Mouse (Mus musculus) hindbrain, embryonic 14.5 days (tissue): ENCODE data around the gene Dhcr24. TPM values are rescaled to one million over a fixed set of nuclear protein-coding genes. Genes with fewer than 3 reads are reported as not detected.

ENCODE experiments used
- ATAC-seq: fragments of 200-750 bp; cut with Nextera tagmentation; 2 replicates; pipeline ENCODE4 v1.8.0; 2017; ENCODE audit warnings: moderate number of reproducible peaks, mild to moderate bottlenecking, moderate TSS enrichment, moderate library complexity; ENCODE audit not compliant: low FRiP score
- DNase-seq: peaks from one replicate; pipeline ENCODE4 v3.0.0-alpha.2; 2015; ENCODE audit warnings: low spot score
- H3K27ac ChIP-seq: fragments of 300-500 bp; sonication (generic); 2 replicates; pipeline ENCODE4 v1.5.1; 2014; ENCODE audit warnings: mild to moderate bottlenecking, moderate library complexity
- H3K27me3 ChIP-seq: fragments of 300-500 bp; sonication (generic); 2 replicates; pipeline ENCODE4 v1.6.1; 2014; ENCODE audit warnings: mild to moderate bottlenecking, low read length, mixed read lengths; ENCODE audit not compliant: control insufficient read depth, insufficient read depth
- H3K36me3 ChIP-seq: fragments of 300-500 bp; sonication (generic); replicated peaks from 2 replicates; pipeline ENCODE4 v1.6.1; 2014; ENCODE audit not compliant: control insufficient read depth, insufficient read depth
- H3K4me1 ChIP-seq: fragments of 300-500 bp; sonication (generic); replicated peaks from 2 replicates; pipeline ENCODE4 v1.6.1; 2014; ENCODE audit warnings: antibody characterized with exemption, low read length, mixed read lengths; ENCODE audit not compliant: control insufficient read depth, insufficient read depth
- H3K4me2 ChIP-seq: fragments of 300-500 bp; sonication (generic); replicated peaks from 2 replicates; pipeline ENCODE4 v1.6.1; 2014; ENCODE audit warnings: mild to moderate bottlenecking, moderate library complexity
- H3K4me3 ChIP-seq: fragments of 300-500 bp; sonication (generic); replicated peaks from 2 replicates; pipeline ENCODE4 v1.5.1; 2014; ENCODE audit warnings: mild to moderate bottlenecking, low read length
- H3K9ac ChIP-seq: fragments of 300-500 bp; sonication (generic); 2 replicates; pipeline ENCODE4 v1.6.1; 2014
- H3K9me3 ChIP-seq: fragments of 300-500 bp; sonication (generic); 2 replicates; pipeline ENCODE4 v1.6.1; 2016; ENCODE audit warnings: low read length; ENCODE audit not compliant: control insufficient read depth
- WGBS: fragments of 180-500 bp; shearing (Covaris S2); extraction: QIAGEN DNeasy Blood & Tissue Kit; methylation state at CpG from one replicate; pipeline ENCODE4 v1.1.7; 2014; 5-methylcytosine and 5-hydroxymethylcytosine counted together
- polyA plus RNA-seq: library from polyadenylated mRNA; unstranded; fragments of >200 nt; fragmentation: Nextera tagmentation; extraction: Ambion mirVana; gene quantifications from 2 replicates; pipeline ENCODE4 v1.2.1, GENCODE M21; 2014

Dhcr24 gene
- polyA plus RNA-seq, 1 experiment from 2014 or later, result 25.7 TPM

DNA sequence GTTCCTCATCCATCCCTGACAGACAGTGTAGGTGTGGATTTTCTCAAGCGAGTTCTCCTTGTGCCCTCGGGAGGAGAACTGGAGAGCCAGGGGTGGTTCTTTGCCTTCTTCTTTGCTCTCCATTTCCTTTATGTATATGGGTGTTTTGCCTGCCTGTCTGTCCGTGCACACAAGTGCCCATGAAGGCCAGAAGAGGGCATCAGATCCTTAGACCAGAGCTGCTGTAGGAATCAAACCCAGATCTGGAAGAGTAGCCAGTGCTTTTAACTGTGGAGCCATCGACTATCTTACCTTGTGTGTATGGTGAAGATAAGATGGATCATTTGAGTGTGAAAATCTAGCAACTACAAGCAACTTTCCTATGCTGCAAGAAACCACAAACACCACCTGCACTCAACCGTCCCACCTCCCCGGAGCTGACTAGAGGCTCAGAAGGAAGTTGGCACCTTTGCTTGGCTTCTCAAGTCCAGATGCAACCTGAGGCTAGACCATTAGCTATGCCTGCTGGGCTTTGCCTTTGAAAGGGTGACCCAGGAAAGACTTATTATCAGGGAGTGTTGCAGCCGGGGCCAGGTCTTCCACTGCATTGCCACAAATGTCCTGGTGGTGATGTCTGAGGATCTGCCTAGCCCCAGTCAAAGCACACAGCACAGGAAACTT, 27.3 kb upstream of the Dhcr24 start:
- H3K36me3 ChIP-seq, result no peaks in the 10 kb centered on the region
- H3K4me1 ChIP-seq, result no peaks in the 10 kb centered on the region
- no peak overlapping the region for H3K4me3 ChIP-seq
- no peak overlapping the region for H3K27ac ChIP-seq
- H3K27me3 ChIP-seq, result no peaks in the 10 kb centered on the region; the same call in 1 of the 2 replicates
- ATAC-seq (no peak), DNase-seq (no peak)
- H3K9me3 ChIP-seq, result no peaks in the 10 kb centered on the region
- no peak overlapping the region for H3K9ac ChIP-seq
- H3K4me2 ChIP-seq, result no peak overlapping the region
- WGBS, result 66% methylated on average over 7 of the region's 7 CpGs

DNA sequence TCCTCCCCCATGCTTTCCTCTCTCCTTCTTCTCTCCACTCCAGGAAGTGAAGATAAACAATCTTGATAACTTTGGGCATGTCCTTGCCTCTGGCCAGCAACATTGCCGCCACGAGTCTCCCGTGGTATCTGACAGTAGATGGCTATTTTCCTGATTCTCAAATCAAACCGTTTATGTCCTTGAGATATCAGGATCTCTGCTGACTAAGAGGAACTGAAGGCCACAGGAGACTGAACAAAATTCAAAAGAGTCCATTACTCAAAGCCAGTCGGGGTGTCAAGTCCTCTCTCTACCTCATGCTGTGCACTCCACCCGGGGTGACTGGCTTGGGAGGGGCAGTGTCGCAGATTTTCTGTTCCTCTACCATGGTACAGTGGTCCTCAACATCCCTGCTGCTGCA, 26.6 kb upstream of the Dhcr24 start:
- H3K9ac ChIP-seq, result no peak overlapping the region
- H3K27me3 ChIP-seq, result no peaks in the 10 kb centered on the region; the same call in 1 of the 2 replicates
- no peak for DNase-seq
- H3K27ac ChIP-seq, result no peak overlapping the region
- ATAC-seq, result no peak
- H3K4me3 ChIP-seq, result no peak overlapping the region
- no peaks in the 10 kb centered on the region for H3K4me1 ChIP-seq
- no peak overlapping the region for H3K4me2 ChIP-seq
- no peaks in the 10 kb centered on the region for H3K36me3 ChIP-seq
- 60% methylated on average over 7 of the region's 7 CpGs for WGBS
- H3K9me3 ChIP-seq, result no peaks in the 10 kb centered on the region

DNA sequence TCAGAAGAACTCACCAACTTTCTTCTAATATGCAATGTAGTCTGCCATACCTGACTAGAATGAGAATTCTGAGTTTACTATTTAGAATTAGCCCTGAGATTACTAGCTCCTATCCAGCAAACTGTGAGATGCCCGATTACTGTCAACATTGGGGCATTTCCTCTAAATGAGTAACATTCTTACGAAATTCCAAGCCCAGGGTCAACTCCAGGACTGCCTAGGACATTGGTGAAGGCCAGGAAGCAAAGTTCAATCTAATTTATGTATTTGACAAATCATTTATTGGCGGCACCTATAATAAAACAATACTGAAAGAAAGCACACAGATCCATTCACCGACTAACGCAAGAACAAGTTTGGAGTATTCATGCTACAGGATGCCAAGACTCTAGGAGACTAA, 21.1 kb upstream of the Dhcr24 start:
- H3K9me3 ChIP-seq, result no peaks in the 10 kb centered on the region
- H3K4me1 ChIP-seq, result no peaks in the 10 kb centered on the region
- H3K9ac ChIP-seq, result no peak overlapping the region
- 94% methylated on average over 5 of the region's 5 CpGs for WGBS
- no peak for ATAC-seq
- DNase-seq, result no peak
- H3K36me3 ChIP-seq, result no peaks in the 10 kb centered on the region
- H3K27me3 ChIP-seq, result no peaks in the 10 kb centered on the region
- no peak overlapping the region for H3K27ac ChIP-seq
- no peak overlapping the region for H3K4me3 ChIP-seq
- no peak overlapping the region for H3K4me2 ChIP-seq

DNA sequence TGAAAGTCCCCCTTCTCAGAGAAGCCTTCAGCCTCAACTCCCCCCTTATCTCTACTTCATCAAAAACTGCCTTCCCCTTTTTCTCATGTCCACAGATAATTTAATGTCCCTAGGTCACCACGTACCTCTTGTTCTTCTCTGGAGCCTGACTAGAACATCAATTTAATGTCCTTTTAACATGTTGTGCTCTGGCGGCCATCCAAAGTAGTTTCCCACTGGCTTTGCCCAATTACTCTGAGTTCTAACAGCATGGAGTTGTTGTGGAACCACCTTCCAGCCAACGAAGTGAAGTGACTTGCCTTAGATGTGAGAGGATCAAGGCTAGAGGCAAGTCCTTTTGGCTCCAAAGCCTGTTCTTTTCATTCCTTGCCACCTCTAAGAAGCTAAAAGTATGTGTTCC, 19.3 kb upstream of the Dhcr24 start:
- no peak overlapping the region for H3K27ac ChIP-seq
- no peak overlapping the region for H3K9ac ChIP-seq
- H3K9me3 ChIP-seq, result no peaks in the 10 kb centered on the region
- ATAC-seq (no peak), DNase-seq (no peak)
- WGBS, result 62% methylated on average over 3 of the region's 3 CpGs
- H3K4me2 ChIP-seq, result no peak overlapping the region
- H3K27me3 ChIP-seq, result no peaks in the 10 kb centered on the region
- H3K4me3 ChIP-seq, result no peak overlapping the region
- H3K4me1 ChIP-seq, result no peaks in the 10 kb centered on the region
- H3K36me3 ChIP-seq, result no peaks in the 10 kb centered on the region

DNA sequence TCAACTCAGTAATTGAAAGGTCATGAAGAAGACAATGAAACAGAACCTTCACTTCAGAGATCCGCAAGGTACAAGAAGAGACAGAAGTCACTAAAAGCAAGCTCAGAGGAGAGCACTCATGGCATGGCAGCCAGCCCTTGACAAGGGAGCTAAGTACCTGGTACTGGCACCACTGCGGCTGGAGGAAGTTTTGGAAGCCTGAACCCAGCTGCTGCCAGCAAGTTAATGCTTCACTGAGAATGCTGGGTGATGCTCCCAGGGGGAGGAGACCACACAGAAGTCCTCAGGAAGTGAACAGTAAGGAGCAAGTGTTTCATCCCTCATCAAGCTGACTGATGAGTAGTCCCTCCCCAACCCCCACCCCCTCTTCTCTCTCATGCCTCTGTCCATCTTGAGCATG, 18.6 kb upstream of the Dhcr24 start:
- no peak overlapping the region for H3K4me3 ChIP-seq
- H3K9me3 ChIP-seq, result no peaks in the 10 kb centered on the region
- H3K4me1 ChIP-seq, result no peaks in the 10 kb centered on the region
- H3K27ac ChIP-seq, result no peak overlapping the region
- H3K27me3 ChIP-seq, result no peaks in the 10 kb centered on the region
- DNase-seq (no peak), ATAC-seq (no peak)
- H3K36me3 ChIP-seq, result no peaks in the 10 kb centered on the region
- 93% methylated on average over 2 of the region's 2 CpGs for WGBS
- H3K9ac ChIP-seq, result no peak overlapping the region
- no peak overlapping the region for H3K4me2 ChIP-seq

DNA sequence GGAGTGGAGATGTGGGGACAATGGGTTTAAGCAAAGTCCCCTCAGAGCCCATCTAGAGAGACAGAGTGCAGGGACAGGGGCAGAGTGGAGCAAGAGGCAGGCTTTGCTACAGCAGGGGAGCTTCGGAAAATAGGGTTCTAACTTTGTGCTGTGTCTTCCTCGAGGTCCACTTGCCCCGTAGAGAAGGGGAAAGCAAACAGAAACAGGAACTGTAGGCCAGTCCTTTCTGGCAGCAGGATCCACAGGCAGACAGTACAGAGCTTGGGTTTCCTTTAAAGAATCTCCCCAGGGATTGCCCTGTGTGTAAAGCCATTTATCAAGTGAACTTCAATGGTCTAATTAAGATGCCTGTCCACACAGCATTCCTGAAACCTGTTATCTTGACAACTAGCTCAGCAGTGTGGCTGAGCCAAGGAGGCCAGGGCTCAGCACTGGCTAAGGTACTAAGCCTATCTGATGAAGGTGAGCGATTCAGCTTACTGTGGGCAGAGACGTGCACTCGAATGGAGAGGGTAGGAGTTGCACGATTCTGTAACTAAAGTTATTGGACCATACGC, 14.9 kb upstream of the Dhcr24 start:
- no peaks in the 10 kb centered on the region for H3K4me1 ChIP-seq
- no peak overlapping the region for H3K27ac ChIP-seq
- ATAC-seq, result no peak
- no peaks in the 10 kb centered on the region for H3K36me3 ChIP-seq
- no peaks in the 10 kb centered on the region for H3K27me3 ChIP-seq
- no peak overlapping the region for H3K9ac ChIP-seq
- DNase-seq, result no peak
- 52% methylated on average over 8 of the region's 8 CpGs for WGBS
- H3K4me2 ChIP-seq, result no peak overlapping the region
- H3K9me3 ChIP-seq, result no peaks in the 10 kb centered on the region
- H3K4me3 ChIP-seq, result no peak overlapping the region

DNA sequence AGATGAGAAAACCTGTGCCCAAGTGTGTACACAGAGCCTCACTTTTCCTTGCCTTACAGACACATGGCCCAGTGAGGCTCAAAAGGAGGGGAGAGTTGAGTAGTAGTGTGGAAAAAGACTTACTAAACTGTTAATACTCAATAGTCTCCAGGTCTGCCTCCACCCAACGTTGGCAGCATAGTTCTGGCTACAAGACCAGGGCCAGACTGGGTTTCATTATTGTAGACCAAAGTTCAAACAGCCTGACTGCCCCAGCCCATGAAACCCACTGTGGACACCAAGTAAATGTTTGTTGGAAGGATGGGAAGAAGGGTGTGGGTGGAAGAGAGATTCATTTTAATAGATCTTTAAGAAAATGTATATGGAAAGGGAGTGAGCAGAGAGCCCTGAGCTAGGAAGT, 13.9 kb upstream of the Dhcr24 start:
- no peak overlapping the region for H3K9ac ChIP-seq
- no peaks in the 10 kb centered on the region for H3K27me3 ChIP-seq
- WGBS, result 91% methylated on average over 1 of the region's 1 CpGs
- no peaks in the 10 kb centered on the region for H3K9me3 ChIP-seq
- DNase-seq (no peak), ATAC-seq (no peak)
- H3K36me3 ChIP-seq, result no peaks in the 10 kb centered on the region
- no peak overlapping the region for H3K4me2 ChIP-seq
- H3K27ac ChIP-seq, result no peak overlapping the region
- H3K4me1 ChIP-seq, result no peaks in the 10 kb centered on the region
- H3K4me3 ChIP-seq, result no peak overlapping the region

DNA sequence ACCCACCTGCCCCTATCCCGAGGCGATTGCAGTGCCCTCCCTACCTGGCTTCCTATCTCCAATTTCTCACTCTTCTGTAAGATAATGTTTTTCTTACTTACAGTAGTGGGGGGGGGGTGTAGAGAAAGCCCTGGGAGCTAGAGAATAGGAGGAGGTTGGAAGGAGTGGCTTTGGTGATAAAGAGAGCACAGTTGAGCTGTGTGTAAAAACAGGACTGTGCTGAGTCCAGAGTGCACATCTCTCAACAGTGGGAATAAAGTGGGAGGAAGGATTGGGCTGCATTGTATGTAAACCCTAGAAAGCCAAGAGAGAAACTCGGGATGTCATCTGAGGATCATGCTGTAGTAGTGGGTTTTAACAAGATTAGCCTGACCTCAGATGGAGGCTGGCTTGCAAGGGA, 12.7 kb upstream of the Dhcr24 start:
- Histone ChIP-seq H3K27me3 (no peaks in the 10 kb centered on the region), H3K27ac (no peak overlapping the region), H3K4me2 (no peak overlapping the region), H3K9me3 (no peaks in the 10 kb centered on the region), H3K4me1 (no peaks in the 10 kb centered on the region), H3K36me3 (no peaks in the 10 kb centered on the region), H3K4me3 (no peak overlapping the region), H3K9ac (no peak overlapping the region)
- DNase-seq (no peak), ATAC-seq (no peak)
- 90% methylated on average over 3 of the region's 3 CpGs for WGBS

DNA sequence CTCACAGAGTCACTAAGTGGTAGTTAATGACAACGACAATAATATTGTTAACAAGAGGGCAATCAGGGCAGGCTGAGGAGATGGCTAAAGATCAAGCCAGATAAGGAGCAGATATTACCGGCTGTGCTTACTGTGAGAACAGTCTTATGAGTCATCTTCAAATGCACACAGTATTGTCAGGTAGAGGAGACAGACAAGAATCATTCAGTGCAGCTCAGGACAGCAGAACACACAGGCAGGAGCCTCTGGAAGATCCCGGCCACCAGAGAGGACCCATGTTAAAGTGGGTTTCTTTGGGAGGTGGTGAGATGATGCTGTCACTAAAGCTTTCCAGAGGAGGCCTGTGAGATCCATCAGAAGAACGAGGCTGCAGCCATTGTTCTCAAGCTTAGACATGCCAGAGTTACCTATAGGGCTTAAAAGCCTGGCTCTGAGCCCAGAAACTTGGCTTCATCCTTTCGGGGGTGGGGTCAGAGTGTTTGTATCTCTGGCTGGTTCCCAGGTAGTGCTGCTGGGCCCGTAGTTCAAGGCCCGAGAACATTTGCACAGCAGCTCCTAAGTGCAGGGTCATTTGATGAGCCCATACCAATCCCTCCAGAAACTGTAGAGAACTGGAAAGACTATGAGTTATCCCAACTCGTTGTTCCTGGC, 10.2 kb upstream of the Dhcr24 start:
- H3K9me3 ChIP-seq, result no peaks in the 10 kb centered on the region
- H3K4me1 ChIP-seq, result no peaks in the 10 kb centered on the region
- no peak overlapping the region for H3K27ac ChIP-seq
- no peaks in the 10 kb centered on the region for H3K27me3 ChIP-seq
- H3K9ac ChIP-seq, result no peak overlapping the region
- no peak overlapping the region for H3K4me3 ChIP-seq
- DNase-seq, result no peak
- no peak for ATAC-seq
- no peak overlapping the region for H3K4me2 ChIP-seq
- WGBS, result 82% methylated on average over 8 of the region's 8 CpGs
- H3K36me3 ChIP-seq, result no peaks in the 10 kb centered on the region
